Mouse (Mus musculus): Measurements from ENCODE around the gene Ablim1.

DNA sequence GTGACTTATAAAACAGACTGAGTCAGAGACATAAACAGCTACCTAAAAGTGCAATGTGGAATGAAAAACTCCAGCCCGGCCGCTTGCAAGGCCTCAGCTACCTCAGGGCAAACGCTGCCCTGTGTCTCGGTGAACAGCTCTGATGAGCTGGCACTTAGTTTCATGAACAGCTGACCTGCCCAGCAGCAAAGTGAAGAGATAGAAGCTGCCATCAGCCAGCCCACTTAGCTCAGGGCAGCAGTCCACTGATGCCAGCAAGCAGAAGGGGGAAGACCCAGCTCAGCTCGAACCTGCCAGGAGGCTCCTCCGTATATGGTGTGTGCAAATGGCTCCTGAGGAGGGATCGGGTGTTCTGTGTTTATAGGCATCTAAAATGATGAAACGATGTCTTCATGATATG lies 67.5 kb downstream of the Ablim1 start:
- TF ChIP-seq CTCF (IDR thresholded peaks at IDR 0.05; ENCODE audit: borderline replicate concordance, insufficient read depth, low read depth, low read length) = no peak
- no peak for TF ChIP-seq POLR2A (IDR thresholded peaks at IDR 0.05; ENCODE audit: borderline replicate concordance, insufficient read depth, low read length)

Measured in cerebellum, adult 2 months (tissue).